Comparison of ENCODE assay signal across 10 mouse cellular contexts in genomic region chr2:128203749-128204405, GRCm38 (mm10).
DNase-seq lines count a peak whose midpoint lies in the region; ATAC-seq lines count a peak whose summit lies in the region.
"Had no signal": no experiment of that assay in that cellular context is flagged by ENCODE, and none has a peak within 500 bp of the region (broad histone marks: within the 10 kb centered on the region; RNA-seq: fewer than 3 reads in every experiment).

No protein-coding gene starts in this region.

- no peaks in the 10 kb centered on the region for H3K4me1 ChIP-seq in midbrain, embryonic 16.5 days (ENCODE audit: control insufficient read depth, insufficient read depth, low read length)
- H3K4me1 ChIP-seq in intestine, embryonic 15.5 days (replicated peaks) = 0 out of 2 replicates have a peak, but pooled peaks cover 2% of the 10 kb centered on the region
- H3K4me1 ChIP-seq: forebrain, embryonic 12.5 days; heart, embryonic 10.5 days; midbrain, embryonic 10.5 days had no signal

- H3K9me3 ChIP-seq in midbrain, embryonic 16.5 days (replicated peaks; ENCODE audit: control insufficient read depth, low read length, poor library complexity, severe bottlenecking) = no peaks in the 10 kb centered on the region
- no peaks in the 10 kb centered on the region for H3K9me3 ChIP-seq in intestine, embryonic 15.5 days
- H3K9me3 ChIP-seq: forebrain, embryonic 12.5 days; heart, embryonic 10.5 days; midbrain, embryonic 10.5 days had no signal

- H3K27ac ChIP-seq in midbrain, embryonic 16.5 days (ENCODE audit: low read length) = no peak overlapping the region
- no peak overlapping the region for H3K27ac ChIP-seq in intestine, embryonic 15.5 days
- H3K27ac ChIP-seq: forebrain, embryonic 12.5 days; heart, embryonic 10.5 days; midbrain, embryonic 10.5 days had no signal

- DNase-seq in urinary bladder, postnatal 14 days (ENCODE audit: low spot score) = peak; percentile 54
- no peak for DNase-seq in urinary bladder, postnatal 25 days (ENCODE audit: low spot score)
- peak; percentile 27 for DNase-seq in NIH3T3 (ENCODE audit: low read depth)
- DNase-seq in natural killer cell, adult 2 months (ENCODE audit: low spot score in 2 of 2) = peak; percentile 64 to 82
- no peak for DNase-seq in cerebellum, adult 11-12 months

- 90% methylated on average over 6 of the region's 6 CpGs for WGBS in midbrain, embryonic 16.5 days
- 81% methylated on average over 6 of the region's 6 CpGs for WGBS in intestine, embryonic 15.5 days

- no peak overlapping the region for H3K9ac ChIP-seq in midbrain, embryonic 16.5 days (ENCODE audit: low read depth, low read length)
- no peak overlapping the region for H3K9ac ChIP-seq in intestine, embryonic 15.5 days
- H3K9ac ChIP-seq: forebrain, embryonic 12.5 days had no signal

- H3K4me2 ChIP-seq in midbrain, embryonic 16.5 days (ENCODE audit: low read length) = no peak overlapping the region
- H3K4me2 ChIP-seq in intestine, embryonic 15.5 days (replicated peaks) = no peak overlapping the region
- H3K4me2 ChIP-seq: forebrain, embryonic 12.5 days had no signal

- no peaks in the 10 kb centered on the region for H3K27me3 ChIP-seq in midbrain, embryonic 16.5 days (ENCODE audit: control insufficient read depth, insufficient read depth, low read depth, low read length)
- no peaks in the 10 kb centered on the region for H3K27me3 ChIP-seq in intestine, embryonic 15.5 days (replicated peaks)
- H3K27me3 ChIP-seq: forebrain, embryonic 12.5 days had no signal

- no peak overlapping the region for H3K4me3 ChIP-seq in midbrain, embryonic 16.5 days (ENCODE audit: low read depth, low read length)
- H3K4me3 ChIP-seq in intestine, embryonic 15.5 days (replicated peaks) = no peak overlapping the region
- H3K4me3 ChIP-seq: forebrain, embryonic 12.5 days; heart, embryonic 10.5 days; midbrain, embryonic 10.5 days had no signal

- no peak for ATAC-seq in midbrain, embryonic 16.5 days
- ATAC-seq in intestine, embryonic 15.5 days = no peak

- no peaks in the 10 kb centered on the region for H3K36me3 ChIP-seq in midbrain, embryonic 16.5 days (ENCODE audit: control insufficient read depth, insufficient read depth, low read length)
- H3K36me3 ChIP-seq in intestine, embryonic 15.5 days = no peaks in the 10 kb centered on the region
- H3K36me3 ChIP-seq: forebrain, embryonic 12.5 days; heart, embryonic 10.5 days; midbrain, embryonic 10.5 days had no signal

Comparison
In these comparisons a context has a peak if more than half of its experiments do, and no peak if none do; other contexts are left out.
1. DNase-seq: peak in urinary bladder, postnatal 14 days (single experiment), NIH3T3 (single experiment) and natural killer cell, adult 2 months (2 of 2); none in urinary bladder, postnatal 25 days (single experiment) and cerebellum, adult 11-12 months (single experiment).